Mouse (Mus musculus) cerebellum, adult 8-10 months (tissue): ENCODE measurements at regions not wholly inside any gene's neighbourhood (a gene's known extent, or its start where the extent isn't known, plus 50 kb on each side); places are given as distances from the start of the nearest gene placed in this dataset.

Source experiments
- DNase-seq: peaks from one replicate; pipeline ENCODE4 v3.0.0; 2022

DNA sequence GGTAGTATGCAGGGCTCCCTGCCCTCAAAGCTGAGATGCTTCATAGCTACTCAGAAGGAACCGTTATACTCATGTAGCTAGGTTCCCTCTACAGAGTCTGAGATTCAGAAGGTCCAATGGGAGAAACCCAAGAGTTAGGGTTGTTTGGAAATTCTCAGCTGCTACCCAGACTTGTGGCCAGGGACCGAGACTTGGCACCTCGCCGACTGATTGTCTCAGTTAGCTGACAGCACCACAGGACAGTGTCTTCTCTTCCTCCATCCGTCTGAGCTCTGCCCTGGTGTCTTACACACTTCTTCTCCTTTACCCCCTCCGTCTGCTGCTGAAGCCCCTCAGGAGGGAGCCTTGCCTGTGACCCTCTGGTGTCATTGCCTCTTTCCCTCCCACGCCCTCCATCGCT lies 329.6 kb upstream of the Prox1 start:
- DNase-seq = no peak

DNA sequence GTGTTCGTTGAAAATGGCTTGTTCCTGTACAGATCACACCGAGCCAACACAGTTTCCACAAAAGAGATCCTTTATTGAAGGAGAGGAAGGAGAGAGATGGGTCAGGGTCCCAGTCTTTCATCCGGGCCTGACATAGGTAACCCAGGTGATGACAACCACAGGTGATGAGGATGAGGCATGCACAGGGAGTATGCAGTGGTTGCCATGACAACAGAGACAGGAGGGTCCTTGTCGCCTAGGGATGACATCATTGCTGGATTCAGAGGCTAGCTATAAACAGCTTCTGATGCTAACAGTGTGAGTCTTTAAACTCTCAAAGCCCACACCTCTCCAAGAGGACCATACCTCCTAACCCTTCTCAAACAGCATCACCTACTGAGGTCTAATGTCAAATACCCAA lies 327.0 kb upstream of the Prox1 start:
- DNase-seq = no peak

DNA sequence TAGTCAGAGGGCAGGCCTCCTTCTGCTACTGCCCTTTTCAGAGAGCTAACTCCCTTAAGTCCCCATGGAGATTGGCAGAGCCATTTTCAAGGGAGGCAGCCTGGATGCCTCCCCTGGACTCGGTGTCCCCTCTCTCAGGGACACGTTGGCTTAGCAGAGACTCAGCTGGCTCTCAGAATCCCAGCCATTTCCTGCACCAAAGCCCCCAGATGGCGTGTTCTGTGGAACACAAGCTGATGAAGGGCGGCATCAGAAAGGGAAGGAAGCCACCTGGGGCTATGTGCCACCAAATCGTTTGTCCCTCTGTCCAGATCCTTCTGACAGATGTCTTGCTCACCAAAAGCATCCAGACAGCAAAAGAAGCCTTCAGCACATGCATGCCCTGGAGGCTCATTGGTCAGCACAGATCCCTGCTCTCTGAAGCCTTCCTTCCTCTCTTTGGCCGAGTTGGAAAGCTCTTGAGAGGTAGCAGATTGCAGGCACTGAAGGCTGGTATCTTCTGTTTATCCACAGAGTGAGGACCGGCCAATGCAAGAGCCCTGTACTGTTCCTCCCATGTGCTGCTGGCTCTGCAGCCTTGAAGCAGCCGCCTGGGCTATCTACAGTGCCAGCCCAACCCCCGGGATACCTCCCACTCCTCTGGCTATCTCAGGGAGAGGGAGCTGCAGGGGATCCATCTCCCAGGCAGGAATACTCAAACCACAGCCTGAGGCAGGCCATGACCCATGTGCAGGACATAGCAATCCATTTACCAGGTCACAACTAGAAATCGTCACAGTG lies 325.4 kb upstream of the Prox1 start:
- no peak for DNase-seq

- no peak for DNase-seq
Measured at GRCm38 (mm10) chr1:190486551-190487104, 316.1 kb upstream of the Prox1 start.

DNA sequence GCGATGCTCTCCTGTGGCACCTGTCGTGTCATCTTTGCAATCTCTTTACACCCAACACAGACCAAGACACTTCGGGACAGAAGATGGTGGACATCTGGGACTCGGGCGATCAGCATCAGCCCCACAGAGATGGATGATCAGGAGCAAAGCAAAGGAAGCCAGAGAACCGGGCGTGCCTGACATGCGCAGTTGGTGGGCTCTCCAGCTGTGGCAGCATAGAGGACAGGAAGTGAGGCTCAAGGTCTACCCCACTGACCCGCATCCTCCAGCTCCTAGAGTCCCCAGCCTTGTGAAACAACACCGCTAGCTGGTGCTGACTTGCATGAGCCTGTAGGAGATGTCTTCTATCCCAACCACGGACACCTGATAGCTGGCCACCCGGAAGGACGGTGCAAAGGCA lies 312.9 kb upstream of the Prox1 start:
- DNase-seq = no peak

GRCm38 (mm10) chr1:190481071-190481470 lies 310.6 kb upstream of the Prox1 start:
- no peak for DNase-seq

- DNase-seq = no peak
Measured at GRCm38 (mm10) chr1:190480601-190481000, 310.1 kb upstream of the Prox1 start.

DNA sequence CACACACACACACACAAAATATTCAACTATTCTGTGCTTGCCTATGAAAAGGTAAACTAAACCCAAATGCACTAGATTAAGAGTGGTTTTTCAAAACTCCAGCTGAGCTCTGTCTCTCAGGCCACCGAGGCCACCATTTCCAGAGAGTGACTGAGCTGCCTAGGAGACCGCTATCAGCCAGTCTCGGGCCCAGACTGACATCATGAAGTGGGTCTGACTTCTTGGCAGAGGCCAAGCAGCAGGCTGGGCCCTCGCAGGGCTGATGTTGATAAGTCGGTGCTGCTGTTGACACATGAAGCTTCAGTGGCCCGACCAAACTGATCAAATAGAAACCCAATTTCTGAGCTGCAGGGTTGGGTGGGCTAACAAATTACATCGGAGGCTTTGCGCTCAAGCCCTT lies 302.2 kb upstream of the Prox1 start:
- no peak for DNase-seq

DNA sequence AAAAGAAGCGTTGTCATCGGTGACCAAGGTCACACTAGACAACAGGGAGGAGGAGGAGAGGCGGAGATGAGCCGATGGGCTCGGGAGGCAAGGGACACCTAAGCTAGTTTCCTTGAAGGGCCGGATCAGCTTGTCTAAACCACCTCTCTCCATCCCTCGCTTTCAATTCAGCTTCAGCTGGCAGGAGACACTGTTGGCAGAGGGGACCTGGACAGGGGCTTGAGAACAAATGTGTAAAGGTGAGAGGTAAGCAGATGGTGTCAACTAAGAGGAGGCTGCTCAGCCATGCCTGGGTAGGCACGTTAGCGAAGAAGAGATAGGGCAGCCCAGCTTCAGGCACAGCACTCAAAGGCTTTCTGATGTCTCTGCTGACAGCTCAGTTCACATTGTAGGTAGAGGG lies 299.8 kb upstream of the Prox1 start:
- DNase-seq = no peak

DNA sequence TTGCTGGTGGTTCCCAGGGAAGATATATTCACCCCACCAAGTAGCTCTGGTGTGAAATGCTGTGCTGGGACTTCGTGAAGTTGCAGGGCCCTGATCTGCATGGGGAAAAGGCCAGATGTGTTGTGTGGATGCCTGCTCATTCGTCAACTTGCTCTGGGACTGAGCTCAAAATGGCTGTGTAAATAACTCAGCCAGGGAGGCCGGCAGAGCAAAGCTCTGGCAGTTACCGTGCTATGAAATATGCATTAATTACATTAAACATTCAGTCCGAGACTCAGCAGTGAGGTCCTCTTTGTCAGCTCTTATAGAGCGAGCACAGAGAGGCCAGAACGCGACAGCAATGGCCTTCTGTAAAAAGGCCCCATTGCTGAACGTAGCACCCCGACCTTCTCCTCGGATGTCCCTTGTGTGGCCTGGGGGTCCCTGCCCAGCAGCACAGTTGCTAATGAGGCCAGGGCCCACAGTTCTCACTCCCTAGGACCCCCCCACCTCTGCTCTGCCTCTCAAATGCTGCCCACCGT lies 287.1 kb upstream of the Prox1 start:
- no peak for DNase-seq

DNA sequence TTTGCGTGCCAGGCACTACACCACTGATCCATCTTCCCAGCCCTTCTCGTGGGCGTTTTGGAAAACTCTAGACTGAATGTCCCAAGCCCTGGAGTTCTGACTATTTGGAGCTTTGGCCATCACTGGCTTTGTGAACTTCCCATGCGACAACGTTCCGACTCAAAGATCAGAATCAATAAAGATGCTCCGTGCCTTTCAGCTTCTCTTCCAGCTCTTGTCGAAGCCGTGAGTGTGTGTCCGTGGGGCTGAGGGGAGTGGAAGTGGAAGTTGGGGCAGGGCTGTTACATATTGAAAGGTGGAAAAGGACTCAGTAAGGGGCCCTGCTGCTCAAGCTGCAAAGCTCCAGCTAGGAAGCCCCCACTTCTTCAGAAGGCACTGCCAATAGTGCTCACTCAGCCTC lies 283.0 kb upstream of the Prox1 start:
- no peak for DNase-seq

- DNase-seq = no peak
Measured at GRCm38 (mm10) chr1:190452115-190452842, 281.8 kb upstream of the Prox1 start.

DNA sequence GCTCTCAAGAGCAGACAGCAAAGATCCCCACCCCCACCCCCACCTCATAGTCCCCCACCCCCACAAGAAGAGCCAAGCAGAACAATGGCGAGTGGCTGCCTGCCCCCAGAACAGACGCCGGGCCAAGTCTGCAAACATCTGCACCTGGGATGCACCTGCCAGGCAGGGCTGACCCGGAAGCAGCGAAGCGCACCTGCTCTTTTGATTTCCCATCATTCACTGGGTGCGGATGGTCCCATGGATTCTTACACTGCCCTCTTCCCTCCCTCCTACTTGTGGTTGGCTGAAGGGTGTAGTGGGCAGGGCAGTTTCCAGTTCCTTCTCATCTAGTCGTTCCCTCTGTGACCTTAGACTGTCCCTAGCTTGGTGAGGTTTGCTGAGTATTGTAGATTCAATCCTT lies 277.7 kb upstream of the Prox1 start:
- DNase-seq = no peak

GRCm38 (mm10) chr1:190447253-190447652 lies 276.7 kb upstream of the Prox1 start:
- no peak for DNase-seq

GRCm38 (mm10) chr1:190446676-190447075 lies 276.2 kb upstream of the Prox1 start:
- no peak for DNase-seq

GRCm38 (mm10) chr1:190444366-190444765 lies 273.9 kb upstream of the Prox1 start:
- no peak for DNase-seq

DNA sequence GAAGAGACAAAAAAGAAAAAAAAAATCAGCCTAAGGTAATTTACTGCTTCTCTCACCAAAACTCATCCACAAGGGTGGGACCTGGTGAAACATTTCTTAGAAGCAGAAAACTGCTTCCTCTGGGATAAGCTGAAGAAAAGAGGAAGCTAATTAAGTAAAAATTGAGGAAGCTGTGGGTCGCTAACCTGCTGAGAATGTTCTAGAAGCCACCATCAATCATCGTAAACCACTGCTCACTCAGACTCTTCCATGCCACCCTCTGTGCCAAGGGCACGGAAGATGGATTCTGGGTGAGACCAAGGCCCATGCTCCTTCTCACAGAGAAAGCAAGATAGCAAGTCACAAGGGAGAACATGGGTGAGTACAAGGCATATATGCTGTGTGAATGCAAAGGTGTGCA lies 272.7 kb upstream of the Prox1 start:
- no peak for DNase-seq

- DNase-seq = no peak
Measured at GRCm38 (mm10) chr1:190442166-190442565, 271.7 kb upstream of the Prox1 start.

DNA sequence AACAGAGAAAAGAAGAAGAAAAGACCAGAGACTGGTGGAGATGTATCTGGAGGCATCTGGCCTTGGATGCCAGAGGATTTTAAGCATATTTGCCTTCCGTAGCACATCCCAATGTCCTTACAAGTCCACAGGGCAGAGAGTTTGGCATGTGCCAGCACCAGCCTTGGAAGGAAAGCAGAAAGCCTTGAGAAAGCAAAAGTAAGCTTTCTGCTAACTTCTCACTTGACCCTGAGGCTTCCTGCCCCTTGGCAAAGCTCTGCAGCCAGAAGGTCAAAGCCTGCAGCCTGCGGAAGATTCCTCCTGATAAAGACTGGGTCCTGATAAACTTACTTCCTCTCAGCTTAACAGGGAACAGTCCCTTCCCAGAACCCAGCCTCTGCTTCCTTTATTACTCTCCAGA lies 268.3 kb upstream of the Prox1 start:
- DNase-seq = no peak

- no peak for DNase-seq
Measured at GRCm38 (mm10) chr1:190422874-190423273, 252.4 kb upstream of the Prox1 start.

- no peak for DNase-seq
Measured at GRCm38 (mm10) chr1:190419709-190420108, 249.2 kb upstream of the Prox1 start.

- no peak for DNase-seq
Measured at GRCm38 (mm10) chr1:190417326-190417725, 246.8 kb upstream of the Prox1 start.

- DNase-seq = no peak
Measured at GRCm38 (mm10) chr1:190411756-190412155, 241.2 kb upstream of the Prox1 start.

DNA sequence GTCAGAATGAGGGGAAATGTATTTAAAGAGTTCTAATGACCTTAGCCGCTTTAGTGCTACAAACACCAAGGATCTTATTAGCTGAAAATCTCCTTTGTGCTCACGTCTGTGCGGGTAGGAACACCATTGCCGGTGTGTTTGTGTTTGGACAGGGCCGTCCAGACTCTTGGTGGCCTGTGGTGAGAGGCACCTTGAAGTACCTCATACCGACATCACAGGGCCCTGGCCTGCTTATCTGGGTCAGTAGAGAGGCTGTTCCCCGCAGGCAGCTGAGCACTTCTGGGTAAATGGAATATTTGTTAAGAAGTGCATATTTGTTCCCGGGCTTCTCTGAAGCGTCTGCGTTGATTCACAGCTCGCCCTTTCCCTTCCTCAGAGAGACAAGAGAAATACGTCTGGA lies 232.8 kb upstream of the Prox1 start:
- DNase-seq = no peak
